Mouse (Mus musculus) left cerebral cortex, adult 9 months (tissue): Measurements from ENCODE around the gene Mcrip2.

Experiments used
- DNase-seq, 2 experiments: peaks; one replicate each; pipeline ENCODE4 v3.0.0; 2022; ENCODE audit warnings: low spot score in 2 of 2

The Mcrip2 gene

GRCm38 (mm10) chr17:25868601-25869191, at the start of gene Mcrip2:
Mcrip2 (minus strand) TSS chr17:25868764.
- peak; percentile 65 to 75 for DNase-seq

GRCm38 (mm10) chr17:25918037-25918750, 49.6 kb upstream of the Mcrip2 start:
- DNase-seq = no peak

- DNase-seq = no peak
Observed at GRCm38 (mm10) chr17:25916931-25917647, 48.5 kb upstream of the Mcrip2 start.

- DNase-seq = no peak
Observed at GRCm38 (mm10) chr17:25914295-25914694, 45.7 kb upstream of the Mcrip2 start.

- no peak for DNase-seq
Observed at GRCm38 (mm10) chr17:25913877-25914275, 45.3 kb upstream of the Mcrip2 start.

- DNase-seq = peak; percentile 62 to 88
Observed at GRCm38 (mm10) chr17:25913186-25913876, 44.8 kb upstream of the Mcrip2 start.

- DNase-seq = no peak
Observed at GRCm38 (mm10) chr17:25911816-25912215, 43.3 kb upstream of the Mcrip2 start.

- no peak for DNase-seq
Observed at GRCm38 (mm10) chr17:25907640-25908039, 39.1 kb upstream of the Mcrip2 start.

GRCm38 (mm10) chr17:25903061-25903460, 34.5 kb upstream of the Mcrip2 start:
- DNase-seq = no peak

GRCm38 (mm10) chr17:25900193-25900592, 31.6 kb upstream of the Mcrip2 start:
- no peak for DNase-seq

GRCm38 (mm10) chr17:25895891-25896290, 27.3 kb upstream of the Mcrip2 start:
- DNase-seq = no peak

- DNase-seq = no peak
Observed at GRCm38 (mm10) chr17:25895415-25895814, 26.9 kb upstream of the Mcrip2 start.

GRCm38 (mm10) chr17:25893975-25894617, 25.5 kb upstream of the Mcrip2 start:
- DNase-seq = peak in 1 of 2 experiments; percentile 65

- DNase-seq = no peak
Observed at GRCm38 (mm10) chr17:25888837-25889236, 20.3 kb upstream of the Mcrip2 start.

GRCm38 (mm10) chr17:25887467-25887866, 18.9 kb upstream of the Mcrip2 start:
- no peak for DNase-seq

- no peak for DNase-seq
Observed at GRCm38 (mm10) chr17:25886806-25887205, 18.2 kb upstream of the Mcrip2 start.

- DNase-seq = no peak
Observed at GRCm38 (mm10) chr17:25885636-25886035, 17.1 kb upstream of the Mcrip2 start.

GRCm38 (mm10) chr17:25883824-25884223, 15.3 kb upstream of the Mcrip2 start:
- DNase-seq = no peak

GRCm38 (mm10) chr17:25883268-25883667, 14.7 kb upstream of the Mcrip2 start:
- no peak for DNase-seq

GRCm38 (mm10) chr17:25882306-25882705, 13.7 kb upstream of the Mcrip2 start:
- DNase-seq = no peak

- no peak for DNase-seq
Observed at GRCm38 (mm10) chr17:25881691-25882090, 13.1 kb upstream of the Mcrip2 start.
